Mouse (Mus musculus): ENCODE data around the gene Wdtc1. TPM values are rescaled to one million over a fixed set of nuclear protein-coding genes. Genes with fewer than 3 reads are reported as not detected.

Wdtc1 gene
- polyA plus RNA-seq, 1 experiment from 2014 or later: 16.2 TPM

DNA sequence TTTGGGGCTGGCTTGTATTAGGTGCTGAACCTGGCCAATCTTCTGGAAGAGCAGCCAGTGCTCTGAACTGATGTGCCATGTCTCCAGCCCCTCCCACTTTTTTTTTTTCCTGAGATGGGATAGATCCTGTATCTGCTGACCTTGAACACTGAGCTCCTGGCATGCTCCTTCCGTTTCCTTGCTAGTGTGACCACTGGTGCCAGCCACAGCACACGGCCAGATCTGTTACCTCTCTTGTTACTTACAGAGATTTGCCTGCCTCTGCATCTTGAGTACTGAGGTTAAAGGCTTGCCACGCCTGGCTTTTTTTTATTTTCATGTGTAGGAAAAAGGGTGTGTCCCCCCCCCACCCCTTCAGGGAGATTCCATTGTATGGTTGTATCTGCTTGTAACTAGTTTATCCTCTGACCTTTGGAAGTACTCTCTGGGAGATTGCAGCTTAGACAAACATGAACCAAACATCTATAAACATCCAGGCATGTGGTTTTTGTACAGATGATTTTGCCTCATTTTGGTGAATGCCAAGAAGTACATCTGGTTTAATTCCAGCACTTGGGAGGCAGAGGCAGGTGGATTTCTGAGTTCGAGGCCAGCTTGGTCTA is 66.7 kb downstream of the Wdtc1 start:
- Histone ChIP-seq H3K27ac (replicated peaks) (no peak overlapping the region), H3K4me2 (replicated peaks) (no peak overlapping the region), H3K27me3 (no peaks in the 10 kb centered on the region), H3K36me3 (no peaks in the 10 kb centered on the region), H3K4me1 (peaks cover 13% of the 10 kb centered on the region), H3K9ac (replicated peaks) (no peak overlapping the region), H3K4me3 (no peak overlapping the region), H3K9me3 (no peaks in the 10 kb centered on the region)
- 85% methylated on average over 4 of the region's 4 CpGs for WGBS
- no peak for ATAC-seq (replicated peaks)

- H3K9ac ChIP-seq (replicated peaks): no peak overlapping the region
- H3K4me2 ChIP-seq (replicated peaks): no peak overlapping the region
- WGBS: 83% methylated on average over 5 of the region's 5 CpGs
- H3K27ac ChIP-seq (replicated peaks): no peak overlapping the region
- H3K4me3 ChIP-seq: no peak overlapping the region
- H3K27me3 ChIP-seq: no peaks in the 10 kb centered on the region
- ATAC-seq (replicated peaks): no peak
- H3K4me1 ChIP-seq: peaks cover 18% of the 10 kb centered on the region
- no peaks in the 10 kb centered on the region for H3K9me3 ChIP-seq
- no peaks in the 10 kb centered on the region for H3K36me3 ChIP-seq
Observed at GRCm38 (mm10) chr4:133285950-133286349, 67.3 kb downstream of the Wdtc1 start.

DNA sequence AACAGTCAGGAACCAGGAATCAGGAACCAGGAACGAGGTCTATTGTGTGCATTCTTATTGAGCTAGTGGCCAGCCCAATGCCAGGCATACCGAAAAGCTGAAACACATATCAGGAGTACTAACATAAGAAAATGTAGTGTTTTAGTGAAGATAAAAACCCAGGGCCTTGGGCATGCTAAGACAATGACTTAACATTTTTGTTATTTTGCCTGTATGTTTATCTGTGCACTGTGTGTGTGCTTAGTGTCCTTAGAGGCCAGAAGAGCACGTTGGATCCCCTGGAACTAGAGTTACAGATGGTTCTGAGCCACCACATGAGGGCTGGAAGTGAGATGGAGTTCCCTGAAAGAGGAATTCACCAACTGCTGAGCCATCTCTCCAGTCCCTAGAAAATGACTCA is 68.0 kb downstream of the Wdtc1 start:
- Histone ChIP-seq H3K4me1 (peaks cover 19% of the 10 kb centered on the region), H3K9me3 (no peaks in the 10 kb centered on the region), H3K36me3 (no peaks in the 10 kb centered on the region), H3K4me2 (replicated peaks) (no peak overlapping the region), H3K9ac (replicated peaks) (no peak overlapping the region), H3K27me3 (no peaks in the 10 kb centered on the region), H3K27ac (replicated peaks) (no peak overlapping the region), H3K4me3 (no peak overlapping the region)
- WGBS: 78% methylated on average over 3 of the region's 3 CpGs
- no peak for ATAC-seq (replicated peaks)

DNA sequence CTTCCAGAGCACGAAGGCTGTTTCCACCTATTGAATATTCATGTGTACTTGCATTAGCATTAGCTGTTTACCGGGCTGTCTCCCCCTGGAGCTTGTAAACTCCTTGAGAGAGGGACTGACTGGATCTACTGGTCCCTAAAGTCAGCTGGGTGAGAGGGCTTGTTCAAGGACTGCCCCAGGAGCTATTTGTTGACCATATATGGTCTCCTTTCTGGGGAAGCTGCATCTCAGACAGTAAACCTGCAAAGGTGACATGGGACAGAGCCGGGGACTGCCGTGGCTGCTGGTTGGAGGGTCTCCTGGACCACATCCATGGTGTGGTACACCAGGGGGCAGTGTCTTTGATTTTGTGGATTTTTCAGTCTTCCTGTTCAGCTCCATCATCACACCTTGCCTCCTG is 70.6 kb downstream of the Wdtc1 start:
- 30% methylated on average over 4 of the region's 4 CpGs for WGBS
- Histone ChIP-seq H3K36me3 (no peaks in the 10 kb centered on the region), H3K27me3 (no peaks in the 10 kb centered on the region), H3K9me3 (no peaks in the 10 kb centered on the region), H3K4me2 (replicated peaks) (no peak overlapping the region), H3K4me1 (peaks cover 28% of the 10 kb centered on the region), H3K27ac (replicated peaks) (peak overlapping the region; percentile 77), H3K9ac (replicated peaks) (no peak overlapping the region), H3K4me3 (no peak overlapping the region)
- no peak for ATAC-seq (replicated peaks)

GRCm38 (mm10) chr4:133281951-133282481 is 71.3 kb downstream of the Wdtc1 start:
- WGBS: 32% methylated on average over 5 of the region's 5 CpGs

DNA sequence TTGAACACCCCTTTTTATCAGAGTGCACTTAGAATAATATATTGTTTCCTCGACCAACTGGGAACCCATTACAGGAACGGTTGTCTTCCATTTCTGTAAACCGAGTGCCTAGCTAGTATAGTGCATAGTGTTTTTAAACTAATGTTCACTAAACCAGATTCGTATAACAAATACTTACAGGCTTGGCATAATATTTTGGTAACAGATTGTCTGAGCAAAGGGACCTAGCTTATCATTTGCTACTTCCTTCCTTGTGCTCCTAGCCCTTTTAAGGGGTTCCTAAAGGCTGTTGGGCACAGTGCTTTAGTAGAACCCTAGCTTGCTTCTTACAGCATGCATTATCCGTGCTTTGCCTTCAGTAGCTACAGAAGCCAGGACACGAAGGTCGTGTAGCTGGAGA is 71.8 kb downstream of the Wdtc1 start:
- WGBS: 38% methylated on average over 7 of the region's 7 CpGs
- no peaks in the 10 kb centered on the region for H3K36me3 ChIP-seq
- no peak overlapping the region for H3K4me3 ChIP-seq
- H3K4me1 ChIP-seq: peaks cover 33% of the 10 kb centered on the region
- ATAC-seq (replicated peaks): no peak
- H3K9ac ChIP-seq (replicated peaks): no peak overlapping the region
- H3K27ac ChIP-seq (replicated peaks): peak overlapping the region; percentile 77
- no peaks in the 10 kb centered on the region for H3K27me3 ChIP-seq
- no peaks in the 10 kb centered on the region for H3K9me3 ChIP-seq
- H3K4me2 ChIP-seq (replicated peaks): no peak overlapping the region

More at GRCm38 (mm10) chr4:133281951-133282481, 71.3 kb downstream of the Wdtc1 start:
- H3K27ac ChIP-seq (replicated peaks): peak overlapping the region; percentile 77
- H3K36me3 ChIP-seq: no peaks in the 10 kb centered on the region
- no peaks in the 10 kb centered on the region for H3K9me3 ChIP-seq
- no peak for ATAC-seq (replicated peaks)
- H3K27me3 ChIP-seq: no peaks in the 10 kb centered on the region
- H3K4me2 ChIP-seq (replicated peaks): no peak overlapping the region; the same call in 1 of the 2 replicates
- H3K9ac ChIP-seq (replicated peaks): no peak overlapping the region
- no peak overlapping the region for H3K4me3 ChIP-seq
- H3K4me1 ChIP-seq: peaks cover 28% of the 10 kb centered on the region

DNA sequence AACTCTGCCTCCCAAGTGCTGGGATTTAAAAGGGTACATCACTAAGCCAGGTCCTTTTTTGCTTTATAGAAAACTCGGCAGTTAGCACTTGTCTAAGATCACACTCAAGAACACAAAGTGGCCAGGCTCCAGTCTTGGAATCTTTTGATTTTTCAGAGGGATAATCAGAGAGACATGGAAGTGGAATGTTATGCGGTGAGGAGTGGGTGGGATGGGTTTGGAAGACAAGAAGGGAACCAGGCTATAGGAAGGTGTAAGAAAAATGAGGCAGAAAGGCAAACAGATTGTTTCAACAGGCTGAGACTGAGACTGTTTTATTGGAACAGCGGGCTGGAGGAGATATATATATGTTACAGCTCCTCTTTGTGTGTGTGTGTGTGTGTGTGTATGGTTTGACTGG is 74.8 kb downstream of the Wdtc1 start:
- 89% methylated on average over 3 of the region's 3 CpGs for WGBS
- Histone ChIP-seq H3K27ac (replicated peaks) (peak overlapping the region; percentile 91), H3K36me3 (0 out of 2 replicates have a peak, but pooled peaks cover 2% of the 10 kb centered on the region), H3K27me3 (no peaks in the 10 kb centered on the region), H3K9ac (replicated peaks) (peak overlapping the region; percentile 78; the same call in 1 of the 2 replicates), H3K9me3 (no peaks in the 10 kb centered on the region), H3K4me3 (peak overlapping the region; percentile 60), H3K4me1 (peaks cover 44% of the 10 kb centered on the region), H3K4me2 (replicated peaks) (peak overlapping the region; percentile 57)
- ATAC-seq (replicated peaks): no peak

GRCm38 (mm10) chr4:133278067-133278466 is 75.2 kb downstream of the Wdtc1 start:
- Histone ChIP-seq H3K36me3 (0 out of 2 replicates have a peak, but pooled peaks cover 2% of the 10 kb centered on the region), H3K4me3 (peak overlapping the region; percentile 60), H3K9me3 (no peaks in the 10 kb centered on the region), H3K27me3 (no peaks in the 10 kb centered on the region), H3K4me2 (replicated peaks) (peak overlapping the region; percentile 57), H3K9ac (replicated peaks) (peak overlapping the region; percentile 78), H3K4me1 (peaks cover 44% of the 10 kb centered on the region), H3K27ac (replicated peaks) (peak overlapping the region; percentile 91)
- ATAC-seq (replicated peaks): peak; percentile 30; the same call in 1 of the 2 replicates
- WGBS: 27% methylated on average over 6 of the region's 6 CpGs

GRCm38 (mm10) chr4:133277104-133278026 is 75.9 kb downstream of the Wdtc1 start, which contains the start of gene Tmem222:
TSS of gene Tmem222 (minus strand) at chr4:133277792.
- WGBS: under 1% methylated on average over 73 of the region's 73 CpGs

GRCm38 (mm10) chr4:133270929-133271328 is 82.4 kb downstream of the Wdtc1 start:
- Histone ChIP-seq H3K27ac (replicated peaks) (no peak overlapping the region), H3K36me3 (peaks cover 36% of the 10 kb centered on the region), H3K27me3 (no peaks in the 10 kb centered on the region), H3K4me2 (replicated peaks) (no peak overlapping the region), H3K4me3 (no peak overlapping the region), H3K9ac (replicated peaks) (no peak overlapping the region), H3K4me1 (peaks cover 6% of the 10 kb centered on the region), H3K9me3 (no peaks in the 10 kb centered on the region)
- 94% methylated on average over 9 of the region's 9 CpGs for WGBS
- no peak for ATAC-seq (replicated peaks)

More at GRCm38 (mm10) chr4:133277104-133278026, 75.9 kb downstream of the Wdtc1 start, which contains the start of gene Tmem222:
- Histone ChIP-seq H3K4me1 (peaks cover 39% of the 10 kb centered on the region), H3K36me3 (0 out of 2 replicates have a peak, but pooled peaks cover 2% of the 10 kb centered on the region), H3K4me3 (peak within 1 kb of the TSS; percentile 60), H3K9ac (replicated peaks) (peak within 1 kb of the TSS; percentile 78), H3K27ac (replicated peaks) (peak within 1 kb of the TSS; percentile 91), H3K9me3 (no peaks in the 10 kb centered on the region), H3K27me3 (no peaks in the 10 kb centered on the region), H3K4me2 (replicated peaks) (peak within 1 kb of the TSS; percentile 57)
- peak; percentile 95 for ATAC-seq (replicated peaks)

- Histone ChIP-seq H3K4me1 (no peaks in the 10 kb centered on the region), H3K4me3 (no peak overlapping the region), H3K9ac (replicated peaks) (no peak overlapping the region), H3K9me3 (no peaks in the 10 kb centered on the region), H3K27ac (replicated peaks) (no peak overlapping the region), H3K4me2 (replicated peaks) (no peak overlapping the region), H3K27me3 (no peaks in the 10 kb centered on the region), H3K36me3 (peaks cover 49% of the 10 kb centered on the region)
- whole genome bisulfite sequencing: 94% methylated on average over 3 of the region's 3 CpGs
- ATAC-seq (replicated peaks): no peak
Observed at GRCm38 (mm10) chr4:133269596-133269995, 83.7 kb downstream of the Wdtc1 start.

- Histone ChIP-seq H3K36me3 (peaks cover 54% of the 10 kb centered on the region), H3K4me1 (no peaks in the 10 kb centered on the region), H3K9ac (replicated peaks) (no peak overlapping the region), H3K27ac (replicated peaks) (no peak overlapping the region), H3K4me2 (replicated peaks) (no peak overlapping the region), H3K27me3 (no peaks in the 10 kb centered on the region), H3K9me3 (no peaks in the 10 kb centered on the region), H3K4me3 (no peak overlapping the region)
- WGBS: 94% methylated on average over 3 of the region's 3 CpGs
- ATAC-seq (replicated peaks): no peak
Observed at GRCm38 (mm10) chr4:133268931-133269330, 84.3 kb downstream of the Wdtc1 start.
